Mouse (Mus musculus): ENCODE results near the gene Fthl17a. TPM values are rescaled to one million over a fixed set of nuclear protein-coding genes. Genes with fewer than 3 reads are reported as not detected.

Gene Fthl17a
- not detected for total RNA-seq (2021)

GRCm38 (mm10) chrX:85249379-85249778 lies at the start of gene Fthl17a:
Gene Fthl17a (plus strand): TSS chrX:85249679.
- DNase-seq, result no peak

DNA sequence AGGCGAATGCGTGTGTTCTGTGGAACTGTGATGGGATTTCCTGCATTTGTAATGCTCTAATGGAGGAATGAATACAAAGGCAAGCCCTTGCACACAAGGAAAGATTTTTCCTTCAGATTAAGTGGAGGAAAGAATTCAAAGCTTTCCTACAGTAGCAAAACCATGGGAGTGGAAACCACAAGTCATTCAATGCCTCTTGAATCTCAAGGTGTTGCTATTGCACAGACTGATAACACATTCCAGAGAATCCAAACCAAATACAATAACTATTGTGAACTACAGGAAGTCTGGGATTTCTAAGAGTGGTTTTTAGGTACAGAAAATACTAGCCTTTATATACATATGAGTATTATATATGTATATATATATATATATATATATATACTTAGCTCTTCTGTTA lies 42.5 kb upstream of the Fthl17a start:
- no peak for DNase-seq

DNA sequence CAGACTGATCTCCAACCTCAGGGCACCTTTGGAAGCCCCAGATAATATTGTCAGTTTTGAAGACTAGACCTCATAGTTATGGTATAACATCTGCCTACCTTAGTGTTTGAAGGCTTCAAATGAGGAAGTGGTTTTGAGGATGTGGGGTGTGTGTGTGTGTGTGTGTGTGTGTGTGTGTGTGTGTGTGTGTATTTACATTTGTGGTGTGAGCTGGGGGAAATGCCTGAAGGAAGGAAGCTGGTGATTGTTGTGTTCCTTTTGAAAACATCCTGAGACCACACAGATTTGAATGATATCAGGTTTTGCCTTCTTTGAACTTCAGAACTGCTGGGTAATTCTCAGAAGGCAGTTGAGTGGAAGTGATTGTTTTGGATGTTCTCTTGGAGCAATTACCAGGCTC lies 22.6 kb upstream of the Fthl17a start:
- no peak for DNase-seq

GRCm38 (mm10) chrX:85271821-85272220 lies 22.3 kb downstream of the Fthl17a start:
- DNase-seq, result no peak

DNA sequence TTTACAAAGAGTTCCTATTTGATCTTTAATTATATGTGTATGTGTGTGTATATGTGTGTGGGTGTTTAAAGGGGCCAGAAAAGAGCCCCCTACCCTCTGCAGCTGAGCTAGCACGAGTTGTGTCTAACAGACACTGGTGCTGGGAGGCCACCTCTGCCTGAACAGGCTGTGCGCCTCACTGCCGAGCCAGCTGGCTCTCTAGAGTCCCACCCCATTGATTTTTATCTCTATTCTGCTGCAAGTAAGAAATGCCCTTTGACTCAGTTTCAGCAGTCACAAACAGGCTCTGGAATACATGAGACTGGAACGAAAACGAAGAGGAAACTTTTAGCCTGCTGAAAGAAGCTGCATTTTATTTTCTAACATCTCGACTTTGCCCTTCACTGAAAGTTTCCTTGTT lies 22.8 kb downstream of the Fthl17a start:
- DNase-seq, result no peak

GRCm38 (mm10) chrX:85289846-85290245 lies 40.4 kb downstream of the Fthl17a start:
- no peak for DNase-seq

- DNase-seq, result no peak
Observed at GRCm38 (mm10) chrX:85292781-85293180, 43.3 kb downstream of the Fthl17a start.

GRCm38 (mm10) chrX:85294001-85294400 lies 44.5 kb downstream of the Fthl17a start:
- DNase-seq, result no peak

- no peak for DNase-seq
Observed at GRCm38 (mm10) chrX:85304674-85305073, 55.2 kb downstream of the Fthl17a start.

GRCm38 (mm10) chrX:85318576-85318975 lies 69.1 kb downstream of the Fthl17a start:
- no peak for DNase-seq

GRCm38 (mm10) chrX:85319193-85319592 lies 69.7 kb downstream of the Fthl17a start:
- DNase-seq, result no peak
